Mouse (Mus musculus) brain, adult 10 weeks (tissue): ENCODE measurements around the gene Gm10318. TPM values are rescaled to one million over a fixed set of nuclear protein-coding genes. Genes with fewer than 3 reads are reported as not detected.

Experiments
- polyA plus RNA-seq: library from polyadenylated mRNA; stranded (reverse); fragments of 350-450 nt; fragmentation: Illumina TruSeq; extraction: RNeasy Lipid Tissue Mini Kit (QIAGEN cat#74804); gene quantifications from one replicate; pipeline ENCODE4 v1.2.3, GENCODE M21; 2015; ENCODE audit warnings: low read depth, low replicate concordance

Gm10318 gene
- not detected for polyA plus RNA-seq

DNA sequence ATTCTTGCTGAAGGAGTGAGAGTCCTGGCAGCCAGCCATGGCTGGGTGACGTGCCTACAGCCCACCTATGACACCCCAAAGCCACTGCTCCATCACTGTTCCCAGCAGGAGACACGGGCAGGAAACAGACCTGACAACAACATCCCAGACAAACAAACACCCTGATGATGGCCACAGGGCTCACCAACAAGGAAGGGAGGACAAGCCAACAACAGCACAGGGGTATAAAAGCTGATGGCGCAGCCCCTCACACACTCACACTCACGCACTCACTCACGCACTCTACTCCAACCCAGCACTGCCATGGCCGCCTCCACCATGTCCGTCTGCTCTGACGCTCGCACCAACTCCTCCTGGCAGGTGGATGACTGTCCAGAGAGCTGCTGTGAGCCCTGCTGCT, at the start of gene Gm10318:
Gene Gm10318 (plus strand): TSS at position 301 of the 400 bp plus-strand sequence.

DNA sequence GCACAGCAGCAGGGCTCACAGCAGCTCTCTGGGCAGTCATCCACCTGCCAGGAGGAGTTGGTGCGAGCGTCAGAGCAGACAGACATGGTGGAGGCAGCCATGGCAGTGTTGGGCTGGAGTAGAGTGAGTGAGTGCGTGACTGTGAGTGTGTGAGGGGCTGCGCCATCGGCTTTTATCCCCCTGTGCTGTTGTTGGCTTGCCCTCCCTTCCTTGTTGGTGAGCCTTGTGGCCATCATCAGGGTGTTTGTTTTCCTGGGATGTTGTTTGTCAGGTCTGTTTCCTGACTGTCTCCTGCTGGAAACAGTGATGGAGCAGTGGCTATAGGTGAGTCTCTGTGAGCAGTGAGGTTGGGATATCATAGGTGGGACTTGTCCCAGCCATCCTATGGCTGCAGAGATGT, 40.9 kb upstream of the Gm10318 start, which contains the start of gene Gm9507:
Gene Gm9507 (minus strand): TSS at position 101 of the 400 bp plus-strand sequence.

DNA sequence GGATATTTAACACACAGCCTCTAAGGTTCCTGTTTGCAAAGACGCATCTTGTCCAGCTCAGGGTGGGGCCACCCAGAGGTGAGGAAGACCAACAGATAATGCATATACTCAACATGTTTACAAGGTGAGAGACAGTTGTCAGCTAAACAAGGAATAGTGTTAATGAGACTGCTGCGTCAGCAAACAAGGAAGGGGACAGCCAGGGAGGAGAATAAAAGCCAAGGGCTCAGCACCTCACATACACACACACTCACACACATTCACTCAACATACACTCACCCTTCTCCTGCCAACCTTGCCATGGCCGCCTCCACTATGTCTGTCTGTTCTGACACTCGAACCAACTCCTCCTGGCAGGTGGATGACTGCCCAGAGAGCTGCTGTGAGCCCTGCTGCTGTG, 38.3 kb upstream of the Gm10318 start, which contains the start of gene Gm2696:
Gene Gm2696 (plus strand): TSS at position 301 of the 400 bp plus-strand sequence.

DNA sequence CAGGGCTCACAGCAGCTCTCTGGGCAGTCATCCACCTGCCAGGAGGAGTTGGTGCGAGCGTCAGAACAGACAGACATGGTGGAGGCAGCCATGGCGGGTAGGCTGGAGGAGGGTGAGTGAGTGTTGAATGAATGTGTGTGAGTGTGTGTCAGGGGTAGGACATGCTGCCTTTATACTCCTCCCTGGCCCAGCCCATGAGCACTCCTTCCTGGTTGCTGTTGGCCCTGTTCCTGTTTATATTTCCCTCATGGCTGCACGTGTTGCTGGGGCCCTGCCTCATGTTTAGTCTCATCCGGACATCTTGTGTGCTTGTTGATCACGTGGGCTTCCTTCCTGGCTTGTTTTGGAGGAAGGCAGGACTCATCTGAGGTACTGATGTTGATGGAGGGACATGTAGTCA, 25.7 kb upstream of the Gm10318 start, which contains the start of gene Krtap10-4:
Gene Krtap10-4 (minus strand): TSS at position 145 of the 400 bp plus-strand sequence.

DNA sequence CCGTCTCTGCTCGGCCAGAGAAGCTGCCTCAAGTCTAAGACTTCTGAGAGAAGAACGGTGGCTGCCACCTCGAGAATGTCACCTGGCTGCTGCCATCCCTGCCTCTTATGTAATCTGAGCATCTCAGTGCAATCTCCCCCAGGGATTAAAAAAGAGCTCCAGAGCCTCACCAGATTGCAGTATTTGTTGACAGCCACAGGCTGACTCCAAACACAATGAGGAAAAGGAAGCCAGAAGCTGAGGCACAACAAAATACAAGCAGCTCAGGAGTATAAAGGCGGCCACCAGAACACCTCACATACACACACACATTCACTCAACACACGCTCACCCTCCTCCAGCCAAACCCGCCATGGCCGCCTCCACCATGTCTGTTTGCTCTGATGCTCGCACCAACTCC, 17.0 kb upstream of the Gm10318 start, which contains the start of gene Krtap10-10:
Gene Krtap10-10 (plus strand): TSS at position 301 of the 400 bp plus-strand sequence.

DNA sequence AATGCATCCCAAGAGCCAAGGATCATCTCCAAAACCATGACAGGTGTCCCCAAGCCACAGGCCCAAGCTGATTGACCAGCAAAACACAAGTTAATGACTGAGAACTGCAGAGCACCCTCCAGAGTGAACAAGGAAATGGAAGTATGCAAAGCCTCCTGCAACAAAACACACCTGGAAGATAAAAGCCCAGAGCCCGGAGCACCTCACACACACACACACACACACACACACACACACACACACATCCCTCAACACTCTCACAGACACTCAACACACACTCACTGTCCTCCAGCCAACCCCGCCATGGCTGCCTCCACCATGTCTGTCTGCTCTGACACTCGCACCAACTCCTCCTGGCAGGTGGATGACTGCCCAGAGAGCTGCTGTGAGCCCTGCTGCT, 6.2 kb upstream of the Gm10318 start, which contains the start of gene Gm36176:
Gene Gm36176 (plus strand): TSS at position 301 of the 400 bp plus-strand sequence.

DNA sequence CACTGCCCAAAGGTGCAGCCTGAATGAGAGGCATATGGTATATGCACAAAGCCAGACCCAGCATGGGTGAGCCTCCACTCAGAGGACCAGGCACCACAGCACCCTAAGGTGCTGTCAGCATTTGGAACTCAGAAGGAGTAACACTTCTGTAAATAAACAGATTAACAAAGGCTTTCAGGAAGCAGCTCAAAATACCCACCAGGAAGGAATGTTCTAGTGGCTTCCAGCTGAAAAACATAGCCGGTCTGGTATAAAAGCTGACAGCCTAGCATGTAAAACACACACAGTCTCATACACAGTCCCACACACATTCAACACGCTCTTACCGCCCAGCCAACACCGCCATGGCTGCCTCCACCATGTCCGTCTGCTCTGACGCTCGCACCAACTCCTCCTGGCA, 9.0 kb downstream of the Gm10318 start, which contains the start of gene Gm3285:
Gene Gm3285 (plus strand): TSS at position 301 of the 400 bp plus-strand sequence.

DNA sequence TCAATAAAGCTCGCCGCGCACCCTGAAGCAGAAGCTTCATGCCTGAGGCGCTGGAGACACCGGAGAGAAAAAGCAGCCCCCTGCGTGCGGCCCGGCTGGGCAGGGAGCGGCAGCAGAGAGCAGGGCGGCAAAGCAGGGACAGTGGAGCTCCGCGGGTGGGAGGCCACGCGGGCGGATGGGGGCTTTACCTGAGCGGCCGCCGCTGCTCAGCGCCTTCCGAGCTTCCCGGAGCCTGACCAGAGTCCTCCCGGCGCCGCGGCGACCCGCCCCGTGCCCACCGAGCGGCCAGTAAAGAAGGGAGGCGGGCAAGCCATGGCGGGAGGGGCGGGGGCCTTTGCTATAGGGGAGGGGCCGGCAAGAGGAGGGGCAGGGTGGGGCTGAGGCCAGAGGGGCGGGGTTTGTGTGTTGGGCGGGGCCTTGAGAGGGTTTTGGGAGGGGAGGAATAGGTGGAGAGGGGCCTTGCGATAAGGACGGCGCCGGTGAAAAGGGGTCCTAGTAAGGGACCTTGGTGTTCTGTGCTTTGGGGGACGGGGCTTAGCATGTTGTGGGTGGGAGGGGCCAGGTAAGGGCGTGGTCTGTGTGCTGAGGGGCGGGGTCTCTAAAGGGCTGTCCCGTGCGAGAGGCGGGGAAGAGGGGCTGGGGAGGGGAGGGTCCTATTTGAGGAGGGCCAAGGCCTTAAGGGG, 49.7 kb downstream of the Gm10318 start, which contains the start of gene Lrrc3:
Gene Lrrc3 (minus strand): TSS at position 326 of the 683 bp plus-strand sequence.

Other genes with a start within 250 kb of the Gm10318 start
- 222 TPM for gene Sumo3, start 246.8 kb upstream of the Gm10318 start, polyA plus RNA-seq
- 7.8 TPM for gene Gm49325, start 246.7 kb upstream of the Gm10318 start, polyA plus RNA-seq
- gene Ube2g2, start 230.6 kb upstream of the Gm10318 start, polyA plus RNA-seq = 47.4 TPM
- gene Tspear, start 166.3 kb upstream of the Gm10318 start, polyA plus RNA-seq = 0.58 TPM
- not detected for gene Gm19402, start 162.1 kb upstream of the Gm10318 start, polyA plus RNA-seq
- gene Gm9508, start 155.6 kb upstream of the Gm10318 start, polyA plus RNA-seq = not detected
- not detected for gene Gm10272, start 146.2 kb upstream of the Gm10318 start, polyA plus RNA-seq
- not detected for gene Gm10024, start 141.4 kb upstream of the Gm10318 start, polyA plus RNA-seq
- not detected for gene Gm10142, start 137.1 kb upstream of the Gm10318 start, polyA plus RNA-seq
- gene Krtap12-1, start 132.3 kb upstream of the Gm10318 start, polyA plus RNA-seq = not detected
- not detected for gene Gm10100, start 126.4 kb upstream of the Gm10318 start, polyA plus RNA-seq
- gene Gm18596, start 110.2 kb upstream of the Gm10318 start, polyA plus RNA-seq = not detected
- gene Gm9736, start 101.5 kb upstream of the Gm10318 start, polyA plus RNA-seq = not detected
- gene Gm3233, start 93.2 kb upstream of the Gm10318 start, polyA plus RNA-seq = not detected
- not detected for gene Gm3238, start 81.5 kb upstream of the Gm10318 start, polyA plus RNA-seq
- not detected for gene Gm7138, start 75.9 kb upstream of the Gm10318 start, polyA plus RNA-seq
- gene Gm3250, start 70.3 kb upstream of the Gm10318 start, polyA plus RNA-seq = not detected
- gene Gm7137, start 64.7 kb upstream of the Gm10318 start, polyA plus RNA-seq = not detected
- gene Gm9639, start 57.8 kb upstream of the Gm10318 start, polyA plus RNA-seq = not detected
- gene Gm19668, start 53.7 kb upstream of the Gm10318 start, polyA plus RNA-seq = not detected
- gene Gm9507, start 41.0 kb upstream of the Gm10318 start, polyA plus RNA-seq = not detected
- gene Gm2696, start 38.2 kb upstream of the Gm10318 start, polyA plus RNA-seq = not detected
- not detected for gene Krtap10-4, start 25.8 kb upstream of the Gm10318 start, polyA plus RNA-seq
- gene Krtap10-10, start 16.9 kb upstream of the Gm10318 start, polyA plus RNA-seq = not detected
- not detected for gene Gm36176, start 6.1 kb upstream of the Gm10318 start, polyA plus RNA-seq
- gene Gm3285, start 9.1 kb downstream of the Gm10318 start, polyA plus RNA-seq = not detected
- gene Lrrc3, start 49.7 kb downstream of the Gm10318 start, polyA plus RNA-seq = 6.6 TPM
- 19.7 TPM for gene Trpm2, start 117.7 kb downstream of the Gm10318 start, polyA plus RNA-seq
- 41.3 TPM for gene 1810043G02Rik, start 125.7 kb downstream of the Gm10318 start, polyA plus RNA-seq
- gene Pfkl, start 157.2 kb downstream of the Gm10318 start, polyA plus RNA-seq = 90.2 TPM
- gene Dnmt3l, start 189.1 kb downstream of the Gm10318 start, polyA plus RNA-seq = not detected
- gene Aire, start 190.8 kb downstream of the Gm10318 start, polyA plus RNA-seq = not detected
- 4.7 TPM for gene Icosl, start 216.4 kb downstream of the Gm10318 start, polyA plus RNA-seq